Mouse (Mus musculus) cortical plate, adult 2 months (tissue): Measurements from ENCODE around the gene Gsdma. TPM values are rescaled to one million over a fixed set of nuclear protein-coding genes. Genes with fewer than 3 reads are reported as not detected.
"Not testable (repeated sequence)": the region's sequence is repeated elsewhere in the genome, so short reads cannot be mapped to it uniquely, and the experiment has no call there.

Experiments used
- H3K27ac ChIP-seq: fragments of 200-500 bp; 2 replicates; pipeline ENCODE4 v1.5.1; 2012; ENCODE audit warnings: low read length, control low read depth, inconsistent platforms; ENCODE audit not compliant: insufficient read depth
- H3K4me1 ChIP-seq: fragments of 200-500 bp; 2 replicates; pipeline ENCODE4 v1.6.1; 2011; ENCODE audit warnings: low read length; ENCODE audit not compliant: control insufficient read depth, insufficient read depth
- H3K4me3 ChIP-seq: fragments of 200-500 bp; 2 replicates; pipeline ENCODE4 v1.5.1; 2011; ENCODE audit warnings: mild to moderate bottlenecking, low read length, control low read depth; ENCODE audit not compliant: insufficient read depth
- CTCF ChIP-seq: fragments of 200-500 bp; IDR thresholded peaks from 2 replicates; pipeline ENCODE4 v1.5.1; 2011; ENCODE audit warnings: mild to moderate bottlenecking, control low read depth, low read length; ENCODE audit not compliant: insufficient read depth; ENCODE audit errors: extremely low read depth
- POLR2A ChIP-seq: fragments of 200-500 bp; IDR thresholded peaks from 2 replicates; pipeline ENCODE4 v1.6.1; 2011; ENCODE audit warnings: mild to moderate bottlenecking, low read length, control low read depth; ENCODE audit not compliant: insufficient read depth; ENCODE audit errors: extremely low read depth
- polyA plus RNA-seq: library from polyadenylated mRNA; depleted of rRNA; stranded (reverse); fragments of >200 nt; gene quantifications from 2 replicates; pipeline ENCODE4 v1.2.3, GENCODE M21; 2012; rRNA removed

The Gsdma gene
- polyA plus RNA-seq = 0.04 and 0.06 TPM in 2 replicates

DNA sequence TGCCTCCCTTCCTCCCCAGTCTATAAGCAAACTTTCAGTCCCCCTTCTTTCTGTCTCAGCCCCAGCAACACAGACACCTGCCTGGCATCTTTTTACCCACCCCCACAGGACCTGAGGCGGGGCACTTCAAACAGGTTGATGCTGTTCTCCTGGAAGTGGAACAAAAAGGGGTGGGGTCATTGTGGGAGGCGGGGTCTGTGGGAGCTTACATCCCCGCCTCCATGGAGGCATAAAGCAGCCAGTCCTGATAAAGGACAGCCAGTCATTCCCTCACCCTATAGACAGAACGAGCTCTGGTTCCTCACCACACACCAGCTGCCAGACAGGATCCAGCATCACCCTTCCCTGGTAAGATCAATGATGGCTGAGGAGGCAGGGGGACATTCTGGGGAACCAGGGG, at the start of gene Gsdma:
Gene Gsdma, plus strand, starts transcription at position 261 of the 400 bp plus-strand sequence.
- Histone ChIP-seq H3K4me1 (no peaks in the 10 kb centered on the region), H3K27ac (no peak within 1 kb of the TSS), H3K4me3 (no peak within 1 kb of the TSS)
- TF ChIP-seq POLR2A = no peak
- no peak for TF ChIP-seq CTCF

DNA sequence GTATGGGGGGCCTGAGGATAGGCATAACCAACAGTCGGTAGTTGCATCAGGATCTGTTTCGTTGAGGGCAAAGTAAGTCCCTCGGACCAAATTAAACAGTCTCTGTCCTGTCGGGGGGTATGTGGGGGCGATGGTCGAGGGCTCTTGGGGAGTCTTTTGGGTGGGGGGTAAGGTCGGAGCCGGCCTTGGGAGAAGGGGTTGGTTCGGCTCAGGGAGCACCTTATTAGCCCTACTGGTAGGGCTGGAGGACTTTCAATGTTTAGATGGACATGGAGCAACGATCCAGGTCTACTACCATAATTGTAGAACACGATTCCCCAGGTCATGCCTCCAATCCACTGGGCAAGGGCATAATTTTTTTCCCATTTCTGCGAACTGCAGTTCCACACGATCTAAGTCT, 43.4 kb upstream of the Gsdma start:
- Histone ChIP-seq H3K27ac (no peak overlapping the region), H3K4me1 (no peaks in the 10 kb centered on the region), H3K4me3 (no peak overlapping the region)
- TF ChIP-seq POLR2A (no peak), CTCF (no peak)

DNA sequence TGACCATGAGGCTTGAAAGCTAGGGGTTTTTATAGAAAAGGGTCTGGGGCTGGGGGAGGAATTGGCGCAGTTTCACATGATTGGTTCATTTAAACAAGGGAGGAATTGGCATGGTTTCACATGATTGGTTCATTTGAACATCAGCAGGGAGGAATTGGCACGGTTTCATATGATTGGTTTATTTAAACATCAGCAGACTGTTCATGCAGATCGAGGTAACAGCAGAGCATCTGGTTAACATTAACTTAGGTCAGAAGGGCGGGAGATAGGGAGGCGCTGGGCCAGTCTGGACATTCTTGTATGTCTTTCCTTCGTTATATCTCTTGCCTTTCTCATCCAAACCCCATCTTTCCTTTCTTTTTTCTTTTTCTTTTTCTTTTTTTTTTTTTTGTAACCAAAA, 40.2 kb upstream of the Gsdma start:
- not testable (repeated sequence) for H3K4me1 ChIP-seq, H3K4me3 ChIP-seq, H3K27ac ChIP-seq

DNA sequence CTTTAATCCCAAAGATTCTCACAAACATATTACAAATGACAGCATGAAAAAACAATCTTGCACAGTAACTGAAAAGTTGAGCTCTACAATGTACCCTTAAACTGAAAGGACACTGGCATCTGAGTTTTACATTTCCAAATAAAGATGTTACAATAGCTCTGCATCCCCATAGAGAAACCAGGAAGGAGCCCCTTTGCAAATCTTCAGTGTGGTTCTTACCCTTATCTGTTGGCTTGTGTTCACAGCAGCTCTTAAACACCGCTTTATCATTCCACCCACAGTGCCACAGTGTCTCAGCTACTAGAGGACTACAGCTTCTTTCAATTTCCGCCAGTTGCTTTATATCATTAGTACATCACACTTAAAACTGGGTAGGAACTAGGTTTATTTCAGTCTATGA, 39.8 kb upstream of the Gsdma start:
- not testable (repeated sequence) for H3K4me1 ChIP-seq, H3K4me3 ChIP-seq, H3K27ac ChIP-seq

DNA sequence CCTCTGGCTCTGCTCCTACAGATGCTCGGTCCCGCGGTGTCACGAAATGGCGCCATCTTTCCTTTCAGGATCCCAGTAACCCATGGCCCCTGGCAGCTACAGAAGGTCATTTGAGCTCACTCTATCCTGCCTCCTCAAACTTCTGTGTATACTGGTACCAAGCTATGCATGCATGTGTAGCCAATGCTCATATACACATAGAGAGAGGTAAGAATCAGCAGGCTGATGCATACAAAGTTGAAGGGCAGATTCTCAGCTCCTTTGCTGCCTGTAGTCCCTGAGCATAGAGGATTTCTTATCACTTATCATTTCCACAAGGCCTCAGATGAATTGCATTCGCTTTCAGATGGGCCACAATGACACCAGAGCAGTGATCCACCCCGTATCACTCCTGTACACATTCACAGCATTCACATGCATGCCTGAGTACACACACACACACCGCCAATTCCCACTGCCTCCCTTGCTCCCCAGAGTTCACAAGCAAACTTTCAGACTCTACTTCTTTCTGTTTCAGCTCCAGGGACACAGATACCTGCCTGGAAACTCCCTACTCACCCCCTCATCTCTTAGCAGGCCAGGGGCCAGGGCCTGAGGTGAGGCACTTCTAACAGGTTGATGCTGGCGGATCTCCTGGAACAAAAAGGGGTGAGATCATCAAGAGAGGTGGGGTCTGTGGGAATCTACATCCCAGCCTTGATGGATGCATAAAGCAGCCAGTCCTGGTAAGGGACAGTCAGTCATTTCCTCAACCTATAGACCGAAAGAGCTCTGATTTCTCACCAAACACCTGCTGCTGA, 38.3 kb upstream of the Gsdma start, which contains the start of the genes Gm12355 and Gsdma3:
Gene Gm12355, minus strand, starts transcription at position 51 of the 800 bp plus-strand sequence.
Gene Gsdma3, plus strand, starts transcription at position 750 of the 800 bp plus-strand sequence.
- no peak within 1 kb of the TSS for H3K27ac ChIP-seq
- H3K4me1 ChIP-seq = no peaks in the 10 kb centered on the region
- no peak within 1 kb of the TSS for H3K4me3 ChIP-seq
- no peak for TF ChIP-seq POLR2A
- no peak for TF ChIP-seq CTCF

DNA sequence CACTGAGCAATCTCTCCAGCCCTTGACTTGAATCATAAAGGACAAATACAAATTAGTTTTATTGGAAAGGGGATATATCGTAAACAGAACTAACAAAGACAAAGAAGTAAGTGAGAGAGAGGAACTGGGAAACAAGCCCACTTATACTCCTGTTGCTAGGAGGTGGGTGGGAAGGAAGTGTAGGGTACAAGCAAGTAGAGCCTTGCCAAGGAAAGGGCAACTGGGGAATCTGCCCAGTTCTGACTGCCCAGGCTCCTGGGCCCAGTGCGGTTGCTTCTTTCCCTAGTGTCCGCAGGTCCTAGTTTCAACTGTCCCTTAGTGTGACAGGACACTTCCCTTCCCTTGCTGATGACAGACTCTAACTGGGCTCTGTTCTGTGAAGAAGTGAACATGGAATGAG, 35.4 kb upstream of the Gsdma start:
- TF ChIP-seq CTCF (no peak), POLR2A (no peak)
- H3K4me1 ChIP-seq = no peaks in the 10 kb centered on the region
- H3K27ac ChIP-seq = no peak overlapping the region
- no peak overlapping the region for H3K4me3 ChIP-seq

DNA sequence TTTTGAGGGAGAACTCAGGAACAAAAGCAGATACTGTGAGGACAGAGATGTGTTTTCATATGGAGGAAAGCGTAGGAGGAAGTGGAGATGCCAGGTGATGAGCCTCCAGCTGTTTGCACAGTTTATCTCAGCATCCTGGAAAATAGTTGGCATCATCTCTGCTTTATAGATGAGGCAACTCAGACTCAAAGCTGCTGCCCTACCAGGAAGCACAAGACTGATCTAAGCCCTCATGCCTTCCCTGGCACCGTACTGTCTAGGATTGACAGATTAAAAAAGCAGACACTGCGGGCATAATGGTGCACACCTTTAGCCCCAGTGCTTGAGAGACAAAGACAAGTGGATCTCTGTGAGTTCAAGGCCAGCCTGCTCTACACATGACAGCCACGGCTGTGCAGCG, 33.5 kb upstream of the Gsdma start:
- TF ChIP-seq CTCF (no peak), POLR2A (no peak)
- Histone ChIP-seq H3K27ac (no peak overlapping the region), H3K4me1 (no peaks in the 10 kb centered on the region), H3K4me3 (no peak overlapping the region)

DNA sequence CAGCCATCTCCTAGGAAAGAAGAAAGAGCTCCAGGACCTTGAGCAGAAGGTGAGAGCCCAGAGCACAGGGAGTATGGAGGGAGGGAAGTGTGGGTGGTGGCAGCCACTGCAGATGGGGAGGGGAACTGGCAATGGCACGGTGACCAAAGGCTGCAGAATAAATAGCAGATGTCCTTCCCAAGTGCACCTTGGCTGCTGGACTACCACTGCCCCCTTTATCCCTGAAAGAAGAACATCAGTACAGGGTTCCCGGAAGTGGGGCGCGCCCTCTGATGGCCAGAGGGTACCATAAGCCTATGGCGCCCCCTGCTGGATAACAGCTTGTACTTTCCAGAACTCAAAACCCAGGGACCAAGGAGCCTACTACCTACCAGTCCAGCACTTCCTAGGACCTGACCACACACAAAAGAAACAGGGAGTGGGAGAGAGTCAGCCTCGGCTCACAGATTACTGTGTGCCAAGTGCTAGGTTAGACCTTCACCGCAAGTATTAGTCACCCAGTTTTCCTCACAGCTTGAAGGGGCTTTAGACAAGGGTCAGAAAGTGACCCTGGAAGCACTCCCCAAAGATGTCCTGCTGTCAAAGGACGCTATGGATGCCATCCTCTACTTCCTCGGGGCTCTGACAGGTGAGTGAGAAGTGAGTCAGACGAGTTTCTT, 28.7 kb upstream of the Gsdma start:
- H3K4me3 ChIP-seq, H3K4me1 ChIP-seq, H3K27ac ChIP-seq: not testable (repeated sequence)

DNA sequence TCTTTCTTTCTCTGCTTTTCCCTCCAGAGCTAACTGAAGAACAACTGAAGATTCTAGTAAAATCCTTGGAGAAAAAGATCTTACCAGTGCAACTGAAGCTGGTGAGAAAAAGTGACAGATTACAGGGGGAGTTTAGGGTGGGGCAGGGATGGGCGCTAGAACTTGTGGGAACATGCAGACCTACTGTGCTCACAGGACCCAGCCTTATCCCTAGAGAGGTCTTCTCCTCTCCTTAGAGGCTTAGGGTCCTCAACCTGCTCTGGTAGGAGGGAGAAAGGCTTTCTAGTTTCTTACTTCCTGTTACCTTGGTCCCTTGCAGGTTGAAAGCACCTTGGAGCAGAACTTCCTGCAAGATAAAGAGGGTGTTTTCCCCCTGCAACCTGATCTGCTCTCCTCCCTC, 26.6 kb upstream of the Gsdma start:
- no peaks in the 10 kb centered on the region for H3K4me1 ChIP-seq
- TF ChIP-seq POLR2A (no peak), CTCF (no peak)
- H3K4me3 ChIP-seq = no peak overlapping the region
- H3K27ac ChIP-seq = no peak overlapping the region

DNA sequence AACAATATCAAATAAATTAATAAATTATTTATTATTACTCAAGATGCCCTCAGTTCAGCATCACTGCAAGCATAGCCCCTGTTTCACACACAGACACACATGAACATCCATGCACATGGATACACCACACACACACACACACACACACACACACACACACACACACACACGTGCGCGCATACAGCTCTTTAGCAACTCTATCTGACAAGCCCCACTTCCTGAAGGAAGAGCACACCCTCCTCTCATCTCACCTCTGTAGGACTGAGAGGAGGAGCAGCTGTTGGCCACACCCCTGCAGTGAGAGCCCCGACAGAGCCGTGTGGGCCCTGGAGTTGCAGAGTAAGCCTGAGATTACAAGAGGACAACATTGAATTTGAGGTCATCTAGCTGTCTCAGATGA, 24.1 kb upstream of the Gsdma start:
- H3K4me1 ChIP-seq = no peaks in the 10 kb centered on the region
- H3K27ac ChIP-seq = no peak overlapping the region
- H3K4me3 ChIP-seq = no peak overlapping the region
- TF ChIP-seq CTCF = no peak
- no peak for TF ChIP-seq POLR2A
